Mouse (Mus musculus): ENCODE results near the gene Hlx. TPM values are rescaled to one million over a fixed set of nuclear protein-coding genes. Genes with fewer than 3 reads are reported as not detected.

The Hlx gene
- polyA plus RNA-seq, 1 experiment, result 34.7 TPM

GRCm38 (mm10) chr1:184721121-184721520, 11.3 kb downstream of the Hlx start:
- H3K27me3 ChIP-seq (ENCODE audit: control insufficient read depth, insufficient read depth, insufficient read length), result no peaks in the 10 kb centered on the region
- TF ChIP-seq CEBPB (IDR thresholded peaks at IDR 0.05; ENCODE audit: low read depth) (no peak), MYOG (IDR thresholded peaks at IDR 0.05; ENCODE audit: control insufficient read depth, extremely low read depth, insufficient read length) (no peak), MYOD1 (IDR thresholded peaks at IDR 0.05; ENCODE audit: control insufficient read depth, insufficient read length, low read depth) (no peak), USF1 (IDR thresholded peaks at IDR 0.05; ENCODE audit: low read depth) (no peak), FOSL1 (IDR thresholded peaks at IDR 0.05; ENCODE audit: insufficient read depth, low read length, poor library complexity, severe bottlenecking) (no peak), MAX (IDR thresholded peaks at IDR 0.05) (no peak)
- no peaks in the 10 kb centered on the region for H3K79me3 ChIP-seq (ENCODE audit: low read depth)
- peaks cover 15% of the 10 kb centered on the region for H3K36me3 ChIP-seq (ENCODE audit: control insufficient read depth, insufficient read depth)
- no peak overlapping the region for H3K4me3 ChIP-seq (ENCODE audit: insufficient read depth, poor library complexity, severe bottlenecking)
- no peak overlapping the region for H3ac ChIP-seq (ENCODE audit: control insufficient read depth, insufficient read length, low read depth)
- no peaks in the 10 kb centered on the region for H3K79me2 ChIP-seq (ENCODE audit: control insufficient read depth, insufficient read depth)

GRCm38 (mm10) chr1:184720162-184721025, 12.0 kb downstream of the Hlx start:
- no peak for TF ChIP-seq CTCF (IDR thresholded peaks at IDR 0.05; ENCODE audit: control insufficient read depth, insufficient read depth, insufficient read length)
- no peak for TF ChIP-seq CEBPB (IDR thresholded peaks at IDR 0.05; ENCODE audit: low read depth)
- TF ChIP-seq MYOD1 (IDR thresholded peaks at IDR 0.05; ENCODE audit: control insufficient read depth, insufficient read length, low read depth), result no peak
- TF ChIP-seq USF1 (IDR thresholded peaks at IDR 0.05; ENCODE audit: low read depth), result no peak
- TF ChIP-seq MAX (IDR thresholded peaks at IDR 0.05), result no peak
- TF ChIP-seq MYOG (IDR thresholded peaks at IDR 0.05; ENCODE audit: control insufficient read depth, extremely low read depth, insufficient read length), result no peak
- no peak for TF ChIP-seq FOSL1 (IDR thresholded peaks at IDR 0.05; ENCODE audit: insufficient read depth, low read length, poor library complexity, severe bottlenecking)
- Histone ChIP-seq H3ac (ENCODE audit: control insufficient read depth, insufficient read length, low read depth) (no peak overlapping the region), H3K4me3 (ENCODE audit: insufficient read depth, poor library complexity, severe bottlenecking) (no peak overlapping the region), H3K79me2 (ENCODE audit: control insufficient read depth, insufficient read depth) (no peaks in the 10 kb centered on the region), H3K27me3 (ENCODE audit: control insufficient read depth, insufficient read depth, insufficient read length) (no peaks in the 10 kb centered on the region), H3K36me3 (ENCODE audit: control insufficient read depth, insufficient read depth) (peaks cover 10% of the 10 kb centered on the region), H3K79me3 (ENCODE audit: low read depth) (no peaks in the 10 kb centered on the region)

GRCm38 (mm10) chr1:184718261-184719120, 13.9 kb downstream of the Hlx start:
- Histone ChIP-seq H3K79me3 (ENCODE audit: low read depth) (no peaks in the 10 kb centered on the region), H3K4me3 (ENCODE audit: insufficient read depth, poor library complexity, severe bottlenecking) (no peak overlapping the region), H3K36me3 (ENCODE audit: control insufficient read depth, insufficient read depth) (no peaks in the 10 kb centered on the region), H3K79me2 (ENCODE audit: control insufficient read depth, insufficient read depth) (no peaks in the 10 kb centered on the region), H3ac (ENCODE audit: control insufficient read depth, insufficient read length, low read depth) (no peak overlapping the region), H3K27me3 (ENCODE audit: control insufficient read depth, insufficient read depth, insufficient read length) (no peaks in the 10 kb centered on the region)
- TF ChIP-seq CEBPB (IDR thresholded peaks at IDR 0.05; ENCODE audit: low read depth) (no peak), MAX (IDR thresholded peaks at IDR 0.05) (no peak), MYOD1 (IDR thresholded peaks at IDR 0.05; ENCODE audit: control insufficient read depth, insufficient read length, low read depth) (no peak), USF1 (IDR thresholded peaks at IDR 0.05; ENCODE audit: low read depth) (no peak), FOSL1 (IDR thresholded peaks at IDR 0.05; ENCODE audit: insufficient read depth, low read length, poor library complexity, severe bottlenecking) (no peak), CTCF (IDR thresholded peaks at IDR 0.05; ENCODE audit: control insufficient read depth, insufficient read depth, insufficient read length) (no peak), MYOG (IDR thresholded peaks at IDR 0.05; ENCODE audit: control insufficient read depth, extremely low read depth, insufficient read length) (no peak)

- Histone ChIP-seq H3K27me3 (ENCODE audit: control insufficient read depth, insufficient read depth, insufficient read length) (no peaks in the 10 kb centered on the region), H3K4me3 (ENCODE audit: insufficient read depth, poor library complexity, severe bottlenecking) (no peak overlapping the region)
- no peak for TF ChIP-seq MAX (IDR thresholded peaks at IDR 0.05)
- TF ChIP-seq USF1 (IDR thresholded peaks at IDR 0.05; ENCODE audit: low read depth), result no peak
- no peak for TF ChIP-seq FOSL1 (IDR thresholded peaks at IDR 0.05; ENCODE audit: insufficient read depth, low read length, poor library complexity, severe bottlenecking)
- TF ChIP-seq CTCF (IDR thresholded peaks at IDR 0.05; ENCODE audit: control insufficient read depth, insufficient read depth, insufficient read length), result no peak
- TF ChIP-seq MYOD1 (IDR thresholded peaks at IDR 0.05; ENCODE audit: control insufficient read depth, insufficient read length, low read depth), result no peak
- TF ChIP-seq MYOG (IDR thresholded peaks at IDR 0.05; ENCODE audit: control insufficient read depth, extremely low read depth, insufficient read length), result no peak
- no peak for TF ChIP-seq CEBPB (IDR thresholded peaks at IDR 0.05; ENCODE audit: low read depth)
These were observed 14.7 kb downstream of the Hlx start for GRCm38 (mm10) chr1:184717691-184718200.

GRCm38 (mm10) chr1:184717016-184717568, 15.3 kb downstream of the Hlx start:
- TF ChIP-seq MYOD1 (IDR thresholded peaks at IDR 0.05; ENCODE audit: control insufficient read depth, insufficient read length, low read depth) (no peak), CEBPB (IDR thresholded peaks at IDR 0.05; ENCODE audit: low read depth) (no peak)
- H3K4me3 ChIP-seq (ENCODE audit: insufficient read depth, poor library complexity, severe bottlenecking), result no peak overlapping the region

More at GRCm38 (mm10) chr1:184717691-184718200, 14.7 kb downstream of the Hlx start:
- Histone ChIP-seq H3ac (ENCODE audit: control insufficient read depth, insufficient read length, low read depth) (no peak overlapping the region), H3K79me3 (ENCODE audit: low read depth) (no peaks in the 10 kb centered on the region), H3K79me2 (ENCODE audit: control insufficient read depth, insufficient read depth) (no peaks in the 10 kb centered on the region), H3K36me3 (ENCODE audit: control insufficient read depth, insufficient read depth) (no peaks in the 10 kb centered on the region)

More at GRCm38 (mm10) chr1:184717016-184717568, 15.3 kb downstream of the Hlx start:
- H3K79me2 ChIP-seq (ENCODE audit: control insufficient read depth, insufficient read depth), result no peaks in the 10 kb centered on the region
- H3K36me3 ChIP-seq (ENCODE audit: control insufficient read depth, insufficient read depth), result no peaks in the 10 kb centered on the region
- H3K79me3 ChIP-seq (ENCODE audit: low read depth), result no peaks in the 10 kb centered on the region
- no peak overlapping the region for H3ac ChIP-seq (ENCODE audit: control insufficient read depth, insufficient read length, low read depth)
- no peaks in the 10 kb centered on the region for H3K27me3 ChIP-seq (ENCODE audit: control insufficient read depth, insufficient read depth, insufficient read length)
